Mouse (Mus musculus) stomach, postnatal 0 days (tissue): Measurements from ENCODE around the gene Mgrn1.

Experiments used
- CTCF ChIP-seq: IDR thresholded peaks from 2 replicates; pipeline ENCODE4 v1.5.1; 2016; ENCODE audit warnings: antibody characterized with exemption, low read depth, mild to moderate bottlenecking, moderate library complexity
- EP300 ChIP-seq: optimal IDR thresholded peaks from 2 replicates; pipeline ENCODE3; 2016; ENCODE audit warnings: antibody characterized with exemption

DNA sequence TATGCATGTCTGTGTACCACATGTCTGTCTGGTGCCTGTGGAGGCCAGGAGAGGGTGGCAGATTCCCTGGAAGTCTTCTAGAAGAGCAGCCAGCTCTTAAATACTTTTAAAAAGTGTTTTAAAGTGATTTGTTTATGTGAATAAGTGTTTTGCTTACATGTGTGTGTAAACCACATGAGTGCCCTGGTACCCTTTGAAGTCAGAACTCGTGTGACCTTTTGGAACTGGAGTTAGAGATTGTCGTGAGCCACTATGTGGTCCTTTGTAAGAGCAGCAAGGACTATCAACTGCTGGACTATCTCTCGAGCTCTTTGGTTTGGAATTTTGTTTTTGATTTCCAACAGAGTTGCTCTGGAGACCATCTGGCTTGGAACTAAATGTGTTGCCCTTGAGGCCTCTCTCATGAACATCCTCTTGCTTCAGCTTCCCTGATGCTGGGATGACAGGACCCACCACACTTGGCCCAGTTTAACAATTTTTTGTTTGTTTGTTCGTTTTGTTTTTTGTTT lies 4.2 kb downstream of the Mgrn1 start:
- no peak for TF ChIP-seq CTCF
- no peak for TF ChIP-seq EP300
